Mouse (Mus musculus): ENCODE results near the gene Nthl1. TPM values are rescaled to one million over a fixed set of nuclear protein-coding genes. Genes with fewer than 3 reads are reported as not detected.

The Nthl1 gene
- total RNA-seq, 2 experiments from 2014 or later, result 3.3 to 4.1 TPM

- DNase-seq, result no peak
- intact Hi-C loops (cut with DNase I), result no loop called here
Measured at GRCm38 (mm10) chr17:24676877-24677276, 44.4 kb downstream of the Nthl1 start.

- DNase-seq, result no peak
- intact Hi-C loops (cut with DNase I), result no loop called here
Measured at GRCm38 (mm10) chr17:24677500-24678080, 45.1 kb downstream of the Nthl1 start.

GRCm38 (mm10) chr17:24686514-24686913, 54.0 kb downstream of the Nthl1 start:
- intact Hi-C loops (cut with DNase I), result no loop called here

GRCm38 (mm10) chr17:24687146-24687595, 54.7 kb downstream of the Nthl1 start:
- intact Hi-C loops (cut with DNase I), result no loop called here

More at GRCm38 (mm10) chr17:24686514-24686913, 54.0 kb downstream of the Nthl1 start:
- DNase-seq, result no peak

GRCm38 (mm10) chr17:24687599-24687998, 55.1 kb downstream of the Nthl1 start:
- intact Hi-C loops (cut with DNase I), result no loop called here
- no peak for DNase-seq

More at GRCm38 (mm10) chr17:24687146-24687595, 54.7 kb downstream of the Nthl1 start:
- peak; percentile 41 to 51 for DNase-seq

Small RNA genes lying within 50 kb of the gene (microRNA-seq; reads per million reads assigned to microRNA genes)
- 0.67 to 0.72 reads per million in 2 experiments for gene Gm24589 (ENCODE audit: borderline number of aligned reads in 2 of 2)

Other genes with a start within 250 kb of the Nthl1 start
- gene Rnps1, start 218.1 kb upstream of the Nthl1 start, total RNA-seq (2021), result 10 to 100 TPM; 58.4 to 61.6 TPM
- gene Eci1, start 206.0 kb upstream of the Nthl1 start, total RNA-seq (2021), result 100 to 1,000 TPM; 511 to 548 TPM
- gene Dnase1l2, start 189.6 kb upstream of the Nthl1 start, total RNA-seq (2021), result 1 to 10 TPM; 1.1 to 1.4 TPM
- 10 to 100 TPM; 11.0 to 12.4 TPM for gene E4f1, start 162.4 kb upstream of the Nthl1 start, total RNA-seq (2021)
- gene Pgp, start 162.3 kb upstream of the Nthl1 start, total RNA-seq (2021), result 10 to 100 TPM; 39.1 to 41.9 TPM
- gene Bricd5, start 158.8 kb upstream of the Nthl1 start, total RNA-seq (2021), result not detected
- gene Mlst8, start 153.6 kb upstream of the Nthl1 start, total RNA-seq (2021), result 1 to 10 TPM; 8.1 to 9.0 TPM
- gene Caskin1, start 144.1 kb upstream of the Nthl1 start, total RNA-seq (2021), result under 1 TPM; 0.11 to 0.14 TPM
- 10 to 100 TPM; 45.7 to 51.6 TPM for gene Traf7, start 104.7 kb upstream of the Nthl1 start, total RNA-seq (2021)
- not detected for gene Rab26, start 98.5 kb upstream of the Nthl1 start, total RNA-seq (2021)
- 10 to 100 TPM; 45.4 to 45.6 TPM for gene Pkd1, start 82.8 kb upstream of the Nthl1 start, total RNA-seq (2021)
- gene Tsc2, start 50 bp upstream of the Nthl1 start, total RNA-seq (2021), result 100 to 1,000 TPM; 106 to 112 TPM
- gene Slc9a3r2, start 17.6 kb downstream of the Nthl1 start, total RNA-seq (2021), result 100 to 1,000 TPM in 1 of 2 experiments, 10 to 100 TPM in 1; 91.1 to 140 TPM
- not detected for gene Npw, start 25.8 kb downstream of the Nthl1 start, total RNA-seq (2021)
- gene Zfp598, start 37.0 kb downstream of the Nthl1 start, total RNA-seq (2021), result 10 to 100 TPM; 17.3 to 19.0 TPM
- gene Syngr3, start 57.3 kb downstream of the Nthl1 start, total RNA-seq (2021), result under 1 TPM; 0.14 to 0.22 TPM
- 10 to 100 TPM; 19.3 to 22.8 TPM for gene Gfer, start 63.5 kb downstream of the Nthl1 start, total RNA-seq (2021)
- 1 to 10 TPM in 1 of 2 experiments, under 1 TPM in 1; 0.33 to 1.3 TPM for gene Noxo1, start 63.6 kb downstream of the Nthl1 start, total RNA-seq (2021)
- gene Tbl3, start 75.0 kb downstream of the Nthl1 start, total RNA-seq (2021), result 10 to 100 TPM; 16.3 to 17.7 TPM
- gene Rnf151, start 85.4 kb downstream of the Nthl1 start, total RNA-seq (2021), result not detected
- 100 to 1,000 TPM; 668 to 757 TPM for gene Rps2, start 85.4 kb downstream of the Nthl1 start, total RNA-seq (2021)
- gene Ndufb10, start 91.8 kb downstream of the Nthl1 start, total RNA-seq (2021), result 1,000 to 10,000 TPM in 1 of 2 experiments, 100 to 1,000 TPM in 1; 979 to 1,034 TPM
- 100 to 1,000 TPM; 400 to 416 TPM for gene Rpl3l, start 95.1 kb downstream of the Nthl1 start, total RNA-seq (2021)
- gene Msrb1, start 104.0 kb downstream of the Nthl1 start, total RNA-seq (2021), result 100 to 1,000 TPM; 160 to 183 TPM
- gene Hs3st6, start 120.3 kb downstream of the Nthl1 start, total RNA-seq (2021), result not detected
- not detected for gene Meiob, start 171.6 kb downstream of the Nthl1 start, total RNA-seq (2021)
- 100 to 1,000 TPM; 102 to 104 TPM for gene Hagh, start 207.5 kb downstream of the Nthl1 start, total RNA-seq (2021)
- 10 to 100 TPM; 72.0 to 76.5 TPM for gene Fahd1, start 217.7 kb downstream of the Nthl1 start, total RNA-seq (2021)
- 1 to 10 TPM; 7.7 to 8.8 TPM for gene Igfals, start 233.3 kb downstream of the Nthl1 start, total RNA-seq (2021)